Mouse (Mus musculus) embryonic facial prominence, embryonic 14.5 days (tissue): ENCODE data around the gene Gabpb2. TPM values are rescaled to one million over a fixed set of nuclear protein-coding genes. Genes with fewer than 3 reads are reported as not detected.

Experiments
- ATAC-seq: fragments of 200-750 bp; cut with Nextera tagmentation; 2 replicates; pipeline ENCODE4 v1.8.0; 2017; ENCODE audit warnings: low read depth, moderate number of reproducible peaks, moderate TSS enrichment
- DNase-seq: peaks from one replicate; pipeline ENCODE4 v3.0.0-alpha.2; 2015; ENCODE audit warnings: low spot score
- H3K27ac ChIP-seq: fragments of 300-500 bp; sonication (generic); replicated peaks from 2 replicates; pipeline ENCODE4 v1.5.1; 2014; ENCODE audit warnings: low read depth, mild to moderate bottlenecking, low read length, moderate library complexity
- H3K27me3 ChIP-seq: fragments of 300-500 bp; sonication (generic); replicated peaks from 2 replicates; pipeline ENCODE4 v1.6.1; 2014; ENCODE audit warnings: low read length; ENCODE audit not compliant: control insufficient read depth, insufficient read depth
- H3K36me3 ChIP-seq: fragments of 300-500 bp; sonication (generic); 2 replicates; pipeline ENCODE4 v1.6.1; 2014; ENCODE audit warnings: low read length, mixed read lengths; ENCODE audit not compliant: control insufficient read depth, insufficient read depth
- H3K4me1 ChIP-seq: fragments of 300-500 bp; sonication (generic); 2 replicates; pipeline ENCODE4 v1.6.1; 2014; ENCODE audit warnings: antibody characterized with exemption, low read length; ENCODE audit not compliant: control insufficient read depth, insufficient read depth
- H3K4me2 ChIP-seq: fragments of 300-500 bp; sonication (generic); 2 replicates; pipeline ENCODE4 v1.6.1; 2014; ENCODE audit warnings: low read depth, mild to moderate bottlenecking, low read length, moderate library complexity, mixed read lengths
- H3K4me3 ChIP-seq: fragments of 300-500 bp; sonication (generic); 2 replicates; pipeline ENCODE4 v1.5.1; 2014; ENCODE audit warnings: low read depth, mild to moderate bottlenecking, low read length
- H3K9ac ChIP-seq: fragments of 300-500 bp; sonication (generic); 2 replicates; pipeline ENCODE4 v1.6.1; 2014; ENCODE audit warnings: low read depth, mild to moderate bottlenecking, low read length, moderate library complexity, mixed read lengths
- H3K9me3 ChIP-seq: fragments of 300-500 bp; sonication (generic); 2 replicates; pipeline ENCODE4 v1.6.1; 2016; ENCODE audit warnings: low read length; ENCODE audit not compliant: control insufficient read depth
- WGBS: fragments of 180-500 bp; shearing (Covaris S2); extraction: QIAGEN DNeasy Blood & Tissue Kit; methylation state at CpG from one replicate; pipeline ENCODE4 v1.1.7; 2014; 5-methylcytosine and 5-hydroxymethylcytosine counted together
- polyA plus RNA-seq: library from polyadenylated mRNA; unstranded; fragments of >200 nt; fragmentation: Nextera tagmentation; extraction: Ambion mirVana; gene quantifications from 2 replicates; pipeline ENCODE4 v1.2.1, GENCODE M21; 2014

Gabpb2 gene
- polyA plus RNA-seq, 1 experiment from 2014 or later, result 7.8 TPM

GRCm38 (mm10) chr3:95235386-95236301, 17.9 kb upstream of the Gabpb2 start:
- DNase-seq (no peak), ATAC-seq (no peak)
- H3K9me3 ChIP-seq, result no peaks in the 10 kb centered on the region
- 60% methylated on average over 23 of the region's 23 CpGs for WGBS
- H3K9ac ChIP-seq, result no peak overlapping the region
- H3K4me3 ChIP-seq, result no peak overlapping the region
- H3K27ac ChIP-seq, result no peak overlapping the region
- no peaks in the 10 kb centered on the region for H3K27me3 ChIP-seq
- H3K4me2 ChIP-seq, result no peak overlapping the region
- peaks cover 6% of the 10 kb centered on the region for H3K4me1 ChIP-seq
- peaks cover 69% of the 10 kb centered on the region for H3K36me3 ChIP-seq

- Histone ChIP-seq H3K4me2 (no peak overlapping the region), H3K4me1 (peaks cover 13% of the 10 kb centered on the region), H3K27ac (no peak overlapping the region), H3K27me3 (no peaks in the 10 kb centered on the region), H3K36me3 (peaks cover 69% of the 10 kb centered on the region), H3K9ac (no peak overlapping the region), H3K9me3 (no peaks in the 10 kb centered on the region), H3K4me3 (no peak overlapping the region)
- DNase-seq (no peak), ATAC-seq (no peak)
- WGBS, result 84% methylated on average over 16 of the region's 16 CpGs
Measured at GRCm38 (mm10) chr3:95233303-95233980, 15.7 kb upstream of the Gabpb2 start.

- H3K9ac ChIP-seq, result no peak overlapping the region
- no peaks in the 10 kb centered on the region for H3K9me3 ChIP-seq
- WGBS, result 84% methylated on average over 7 of the region's 7 CpGs
- no peak for ATAC-seq
- H3K27ac ChIP-seq, result no peak overlapping the region
- H3K4me2 ChIP-seq, result no peak overlapping the region
- no peaks in the 10 kb centered on the region for H3K27me3 ChIP-seq
- H3K4me1 ChIP-seq, result peaks cover 13% of the 10 kb centered on the region
- H3K4me3 ChIP-seq, result no peak overlapping the region
- peaks cover 62% of the 10 kb centered on the region for H3K36me3 ChIP-seq
- no peak for DNase-seq
Measured at GRCm38 (mm10) chr3:95232771-95233170, 15.1 kb upstream of the Gabpb2 start.

GRCm38 (mm10) chr3:95231298-95232221, 13.8 kb upstream of the Gabpb2 start, which contains the start of gene Mllt11:
Gene Mllt11 (minus strand): TSS chr3:95232171.
- Histone ChIP-seq H3K36me3 (peaks cover 50% of the 10 kb centered on the region), H3K4me1 (peaks cover 20% of the 10 kb centered on the region), H3K4me2 (peak within 1 kb of the TSS; percentile 92), H3K27ac (peak within 1 kb of the TSS; percentile 96; the same call in 1 of the 2 replicates), H3K27me3 (no peaks in the 10 kb centered on the region), H3K9ac (peak within 1 kb of the TSS; percentile 44), H3K4me3 (peak within 1 kb of the TSS; percentile 86; the same call in 1 of the 2 replicates), H3K9me3 (no peaks in the 10 kb centered on the region)
- no peak for DNase-seq
- 74% methylated on average over 13 of the region's 13 CpGs for WGBS
- ATAC-seq, result no peak

GRCm38 (mm10) chr3:95230495-95231297, 13.0 kb upstream of the Gabpb2 start:
- H3K27ac ChIP-seq, result peak overlapping the region; percentile 96
- no peak for DNase-seq
- H3K4me2 ChIP-seq, result peak overlapping the region; percentile 92
- peak overlapping the region; percentile 92 for H3K9ac ChIP-seq
- H3K36me3 ChIP-seq, result peaks cover 45% of the 10 kb centered on the region
- WGBS, result 39% methylated on average over 8 of the region's 8 CpGs
- H3K4me1 ChIP-seq, result peaks cover 22% of the 10 kb centered on the region
- no peak for ATAC-seq
- no peaks in the 10 kb centered on the region for H3K27me3 ChIP-seq
- H3K9me3 ChIP-seq, result no peaks in the 10 kb centered on the region
- H3K4me3 ChIP-seq, result peak overlapping the region; percentile 86

- peak overlapping the region; percentile 92 for H3K4me2 ChIP-seq
- peak overlapping the region; percentile 96 for H3K27ac ChIP-seq
- H3K9me3 ChIP-seq, result no peaks in the 10 kb centered on the region
- H3K9ac ChIP-seq, result peak overlapping the region; percentile 92
- peak; percentile 7; the same call in 1 of the 2 replicates for ATAC-seq
- no peaks in the 10 kb centered on the region for H3K27me3 ChIP-seq
- peak; percentile 53 for DNase-seq
- H3K4me3 ChIP-seq, result peak overlapping the region; percentile 86
- WGBS, result 2% methylated on average over 12 of the region's 13 CpGs
- H3K36me3 ChIP-seq, result peaks cover 44% of the 10 kb centered on the region
- peaks cover 22% of the 10 kb centered on the region for H3K4me1 ChIP-seq
Measured at GRCm38 (mm10) chr3:95229781-95230494, 12.2 kb upstream of the Gabpb2 start.

- ATAC-seq (peak; percentile 54), DNase-seq (peak; percentile 89)
- H3K36me3 ChIP-seq, result peaks cover 41% of the 10 kb centered on the region
- peak overlapping the region; percentile 92 for H3K9ac ChIP-seq
- no peaks in the 10 kb centered on the region for H3K27me3 ChIP-seq
- peak overlapping the region; percentile 96 for H3K27ac ChIP-seq
- peak overlapping the region; percentile 92 for H3K4me2 ChIP-seq
- H3K4me1 ChIP-seq, result peaks cover 22% of the 10 kb centered on the region
- WGBS, result under 1% methylated on average over 30 of the region's 43 CpGs
- peak overlapping the region; percentile 86 for H3K4me3 ChIP-seq
- H3K9me3 ChIP-seq, result no peaks in the 10 kb centered on the region
Measured at GRCm38 (mm10) chr3:95228894-95229780, 11.4 kb upstream of the Gabpb2 start.
